Mouse (Mus musculus): ENCODE data around the gene Terb1. TPM values are rescaled to one million over a fixed set of nuclear protein-coding genes. Genes with fewer than 3 reads are reported as not detected.

Terb1 gene
- total RNA-seq (2021): not detected
- long read RNA-seq, experiment 1, partial matches to known transcripts: 0 of 8 reads
- long read RNA-seq, experiment 1, other reads (novel, unspliced or antisense): 8 of 8 reads
- long read RNA-seq, experiment 2, partial matches to known transcripts: 0 of 5 reads
- long read RNA-seq, experiment 2, other reads (novel, unspliced or antisense): 5 of 5 reads

DNA sequence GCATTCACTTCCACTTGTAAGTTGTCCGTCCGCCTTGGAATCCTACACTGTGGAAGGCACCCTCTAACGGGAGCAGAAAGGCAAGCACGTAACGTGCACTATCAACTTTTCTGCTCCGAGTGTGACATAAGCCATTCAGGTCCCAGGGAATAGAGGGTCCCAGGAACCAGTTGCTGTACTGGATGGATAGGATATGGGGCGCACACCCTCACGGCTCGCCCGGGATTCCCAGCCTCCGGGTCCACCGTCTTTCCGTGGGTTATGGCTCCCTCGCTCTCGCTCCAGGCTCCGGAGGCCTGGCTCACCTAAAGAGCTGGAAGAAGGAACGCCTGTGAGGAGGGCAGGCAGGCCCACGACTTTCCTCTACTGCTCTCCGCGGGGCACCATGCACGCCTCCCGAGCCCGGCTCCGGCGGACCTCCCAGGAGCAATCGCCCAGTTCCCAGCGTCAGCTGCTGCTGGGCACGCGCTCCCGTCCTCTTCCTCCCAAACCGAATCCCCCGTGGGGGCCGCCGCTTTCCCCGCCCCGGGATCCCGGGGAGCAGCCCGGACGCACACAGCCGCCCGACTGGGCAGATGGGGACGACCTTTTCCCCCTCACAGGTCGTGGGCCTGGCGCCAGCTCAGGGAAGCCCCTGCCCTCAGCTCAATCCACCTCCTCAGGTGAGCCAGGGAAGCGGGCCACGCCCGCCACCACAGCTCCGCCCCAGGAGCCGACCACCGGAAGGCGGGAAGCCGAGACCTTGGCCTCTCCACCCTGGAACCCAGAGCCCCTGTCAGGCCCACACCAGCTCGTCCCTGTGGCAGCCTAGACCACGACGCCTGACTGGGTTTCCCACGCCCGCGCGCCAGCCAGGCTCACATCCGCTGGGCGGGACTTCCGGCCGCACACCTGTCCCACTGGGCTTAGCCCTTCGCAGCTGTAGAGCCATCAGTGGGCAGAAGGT, at the start of gene Terb1:
Gene Terb1, minus strand, starts transcription at position 850 of the 946 bp plus-strand sequence.
- intact Hi-C loops (cut with DNase I): no loop called here
- DNase-seq: peak; percentile 7 to 14

DNA sequence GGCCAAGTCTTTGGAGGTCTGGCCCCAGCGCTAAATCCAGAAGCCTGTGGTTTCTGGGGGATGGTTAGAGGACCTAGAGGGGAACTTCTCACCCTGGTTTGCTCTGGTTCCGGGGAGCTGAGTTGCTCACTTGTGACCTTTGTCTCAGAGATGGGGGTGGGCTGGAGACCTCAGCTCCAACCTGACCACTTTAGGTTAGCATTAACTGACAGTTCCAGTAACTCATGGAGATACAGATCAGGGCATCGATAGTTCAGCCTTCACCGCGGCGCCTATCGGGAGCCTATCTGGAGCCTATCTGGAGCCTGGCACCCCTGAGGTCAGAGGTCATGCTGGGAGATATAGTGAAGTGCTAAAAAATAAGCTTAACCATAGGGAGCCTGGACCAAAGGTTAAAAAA, 47.5 kb upstream of the Terb1 start:
- intact Hi-C loops (cut with DNase I): no loop called here
- DNase-seq: no peak

DNA sequence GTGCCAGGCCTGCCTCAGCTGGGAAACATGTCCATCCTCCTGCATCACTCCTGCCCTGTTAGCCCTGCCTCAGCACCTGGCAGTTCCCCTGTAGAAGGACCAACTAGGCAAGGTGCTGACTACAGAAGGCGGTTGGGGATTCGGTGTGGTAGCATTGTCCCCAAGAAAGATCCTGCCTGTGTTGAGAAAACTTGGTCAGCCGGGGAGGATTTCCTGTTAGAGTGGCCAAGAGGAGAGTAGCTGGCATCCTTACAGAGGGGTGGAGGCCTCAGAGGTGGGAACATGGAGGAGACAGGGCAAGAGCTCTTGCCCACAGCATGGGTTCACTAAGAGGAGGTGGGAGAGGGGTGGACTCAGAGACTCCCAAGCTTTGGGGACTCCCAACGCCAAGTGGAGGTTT, 45.5 kb upstream of the Terb1 start:
- intact Hi-C loops (cut with DNase I): no loop called here
- no peak for DNase-seq

DNA sequence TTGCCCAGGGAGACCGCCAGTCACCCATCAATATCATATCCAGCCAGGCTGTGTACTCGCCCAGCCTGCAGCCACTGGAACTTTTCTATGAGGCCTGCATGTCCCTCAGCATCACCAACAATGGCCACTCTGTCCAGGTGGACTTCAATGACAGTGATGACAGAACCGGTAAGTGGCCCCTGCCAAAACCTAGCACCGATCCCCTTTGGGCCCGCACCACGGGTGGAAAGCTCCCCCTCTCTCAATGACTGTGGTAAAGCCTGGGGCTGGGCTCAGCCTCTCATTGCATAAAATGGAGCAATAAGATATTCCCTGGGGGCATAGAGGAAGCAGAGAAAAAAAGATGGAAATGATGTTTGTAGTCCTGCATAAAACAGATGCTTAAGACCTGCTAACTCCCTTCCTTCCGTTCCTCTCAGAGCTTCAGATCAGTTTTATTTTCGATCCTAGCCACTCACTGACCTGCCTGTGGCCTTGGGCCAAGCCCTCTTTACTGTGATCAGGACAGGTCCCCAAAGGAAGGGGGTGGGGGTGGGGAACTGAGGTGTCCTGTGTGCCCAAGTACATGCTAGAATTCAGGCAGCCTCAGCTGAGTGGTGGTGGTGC, 33.8 kb upstream of the Terb1 start:
- DNase-seq: no peak
- intact Hi-C loops (cut with DNase I): no loop called here

DNA sequence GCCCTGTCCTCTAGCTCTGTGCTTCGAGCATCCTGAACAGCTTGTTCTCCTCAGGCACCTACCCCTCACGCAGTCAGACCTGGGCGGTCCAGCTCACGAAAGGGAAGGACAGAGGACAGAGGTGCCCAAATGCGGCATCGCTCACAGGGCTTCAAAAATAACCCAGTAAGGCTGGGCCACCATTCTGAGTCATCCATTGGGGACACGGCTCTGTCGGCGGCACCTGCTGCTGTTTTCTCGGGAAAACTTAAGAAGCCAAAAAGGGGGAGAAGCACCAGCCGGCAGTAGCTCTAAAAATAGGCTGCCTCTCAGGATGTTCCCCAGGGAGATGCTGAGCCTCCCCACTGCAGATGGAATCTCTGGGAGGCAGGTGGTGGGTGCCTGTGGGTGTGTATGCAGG, 32.5 kb upstream of the Terb1 start:
- no peak for DNase-seq
- intact Hi-C loops (cut with DNase I): no loop called here

DNA sequence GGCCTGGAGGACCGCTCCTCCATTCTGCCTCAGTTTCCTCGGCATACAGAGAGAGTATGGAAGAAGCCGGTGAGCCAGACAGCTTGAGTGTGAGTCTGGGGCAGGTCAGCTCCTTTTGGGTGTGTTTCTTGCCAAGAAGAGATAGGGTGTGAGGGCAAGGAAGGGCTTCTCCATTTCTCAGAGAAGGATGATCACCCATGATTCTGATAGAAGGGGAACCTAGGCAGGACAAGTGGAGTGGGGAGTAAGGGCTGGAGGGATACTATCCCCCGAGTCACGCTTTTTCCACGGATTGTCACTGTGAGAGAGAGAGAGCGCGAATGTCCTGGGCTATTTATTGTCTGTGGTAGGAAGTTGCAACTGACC, 31.8 kb upstream of the Terb1 start:
- no peak for DNase-seq
- intact Hi-C loops (cut with DNase I): no loop called here

DNA sequence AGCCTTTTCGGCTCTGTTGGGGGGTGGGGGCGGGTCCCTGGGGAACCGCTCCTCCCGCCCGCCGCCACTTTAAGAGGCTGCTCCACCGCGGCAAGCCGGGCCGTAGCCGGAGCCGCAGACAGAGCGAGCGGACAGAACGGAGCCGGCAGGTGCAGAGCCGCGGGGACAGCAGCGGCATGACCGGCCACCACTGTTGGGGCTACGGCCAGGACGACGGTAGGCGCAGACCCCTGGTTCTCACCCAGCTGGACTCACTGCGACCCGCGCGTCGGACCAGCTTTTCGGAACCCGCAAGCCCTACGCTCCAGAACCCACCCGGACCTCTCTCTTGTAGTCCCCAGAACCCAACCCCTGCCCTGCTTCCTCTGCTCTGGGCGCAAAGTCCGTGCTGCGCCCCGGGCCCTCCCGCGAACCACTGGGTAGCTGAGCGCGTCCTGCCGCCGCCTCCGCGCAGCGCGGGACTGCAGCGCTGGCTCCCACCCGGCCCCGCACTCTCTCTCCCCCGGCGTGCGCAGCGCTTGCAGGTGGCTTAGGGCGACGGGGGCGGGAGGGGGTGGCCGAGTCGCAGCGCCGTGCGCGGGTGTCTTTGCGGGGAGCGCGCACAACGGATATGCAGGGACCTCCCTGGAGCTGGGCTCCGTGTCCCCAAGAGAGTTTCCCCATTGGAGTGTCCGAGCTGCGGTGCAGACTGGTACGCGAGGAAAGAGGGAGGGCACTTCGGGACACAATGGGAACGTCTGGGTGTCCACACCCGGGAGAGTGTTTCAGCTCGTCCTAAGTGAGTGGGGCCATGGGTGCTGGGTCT, 31.2 kb upstream of the Terb1 start:
- intact Hi-C loops (cut with DNase I): no loop called here
- no peak for DNase-seq

DNA sequence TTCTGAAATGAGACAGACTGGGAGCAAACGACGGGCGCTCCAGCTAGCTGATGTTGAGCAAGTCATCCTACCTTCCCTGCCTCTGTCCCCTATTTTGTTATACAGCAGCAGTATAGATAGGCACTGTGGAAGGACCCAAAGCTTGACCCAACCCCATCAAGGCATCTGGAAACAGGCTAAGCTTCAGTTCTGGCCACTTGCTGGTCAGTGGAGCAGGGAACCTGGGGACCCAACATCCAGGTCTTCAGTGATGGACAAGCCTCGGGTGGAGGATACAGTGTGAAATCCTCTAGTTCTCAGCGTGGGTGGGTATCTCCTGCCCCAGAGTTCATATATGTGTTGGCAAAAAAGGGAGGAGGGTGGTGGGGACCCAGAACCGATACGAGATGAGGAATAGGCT, 30.5 kb upstream of the Terb1 start:
- DNase-seq: no peak
- intact Hi-C loops (cut with DNase I): no loop called here

DNA sequence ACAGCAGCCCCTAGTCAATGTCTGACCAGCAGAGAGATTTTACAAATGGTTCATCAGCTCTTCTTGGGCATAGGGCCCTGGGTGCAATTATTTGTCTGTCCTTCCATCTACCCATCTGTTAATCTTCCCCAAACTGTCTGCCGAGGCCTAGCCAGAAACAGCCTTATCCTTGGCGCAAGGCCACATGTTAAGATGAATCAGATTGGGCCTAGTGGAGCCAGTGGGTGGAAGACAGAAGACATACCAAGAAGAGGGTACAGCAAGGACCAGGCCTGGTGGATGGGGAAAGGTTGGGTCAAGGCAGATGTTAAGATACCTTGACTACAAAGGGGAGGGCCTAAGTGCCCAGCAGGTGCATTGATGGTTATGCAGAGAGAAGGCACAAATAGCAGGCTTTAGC, 29.9 kb upstream of the Terb1 start:
- intact Hi-C loops (cut with DNase I): no loop called here
- DNase-seq: no peak

DNA sequence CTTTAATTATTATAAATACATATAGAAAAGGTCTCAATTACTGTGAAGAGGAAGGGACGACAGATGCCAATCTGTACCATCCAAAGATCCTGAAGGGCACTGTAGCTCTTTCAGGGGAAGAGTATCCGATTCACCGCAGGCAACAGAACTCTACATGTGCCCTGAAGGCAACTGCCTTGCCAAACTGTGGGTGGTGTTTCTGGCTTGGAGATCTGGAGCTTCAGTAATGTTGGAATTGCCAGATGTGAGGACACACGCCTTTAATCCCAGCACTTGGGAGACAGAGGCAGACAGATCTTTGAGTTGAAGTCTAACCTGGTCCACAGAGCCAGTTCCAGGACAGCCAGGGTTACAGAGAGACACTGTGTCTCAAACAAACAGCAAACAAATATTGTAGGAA, 29.2 kb upstream of the Terb1 start:
- no peak for DNase-seq

DNA sequence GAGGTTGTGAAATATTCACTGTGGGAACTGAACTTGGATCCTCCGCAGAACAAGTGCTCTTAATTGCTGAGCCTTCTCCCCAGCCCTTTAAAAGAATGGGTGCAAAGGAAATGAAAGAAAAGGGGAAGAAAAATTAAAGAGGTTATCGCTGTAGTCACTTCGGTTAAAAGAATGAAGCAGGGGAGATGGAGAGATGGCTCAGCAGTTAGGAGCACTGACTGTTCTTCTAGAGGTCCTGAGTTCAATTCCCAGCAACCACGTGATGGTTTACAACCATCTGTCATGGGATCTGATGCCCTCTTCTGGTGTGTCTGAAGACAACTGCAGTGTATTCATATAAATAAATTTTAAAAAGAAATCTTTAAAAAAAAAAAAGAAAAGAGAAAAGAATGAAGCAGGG, 26.3 kb upstream of the Terb1 start:
- intact Hi-C loops (cut with DNase I): no loop called here
- DNase-seq: no peak

More for the DNA sequence above, 29.2 kb upstream of the Terb1 start:
- intact Hi-C loops (cut with DNase I): no loop called here

DNA sequence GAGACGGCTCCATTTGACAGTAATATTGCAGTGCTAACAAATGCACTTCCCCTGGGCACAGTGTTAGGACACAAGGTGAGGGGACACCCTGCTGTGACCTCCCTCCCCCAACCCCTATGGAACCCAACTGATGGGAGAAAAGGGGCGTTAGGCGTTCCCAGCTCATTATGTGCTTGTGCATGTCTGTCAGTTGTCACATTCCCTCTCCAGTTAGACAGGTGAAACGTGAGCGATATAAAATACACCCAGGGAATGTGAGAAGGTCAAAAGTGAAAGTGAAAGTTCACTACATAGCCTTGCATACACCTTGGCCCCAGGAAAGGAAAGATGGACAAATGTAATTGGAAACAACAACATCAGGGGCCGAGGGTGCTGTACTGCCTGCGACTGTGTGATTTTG, 25.7 kb upstream of the Terb1 start:
- intact Hi-C loops (cut with DNase I): loop anchor here (2.0 kb wide), 1 partner anchor 31 kb away; no protein-coding TSS in a partner anchor
- no peak for DNase-seq

DNA sequence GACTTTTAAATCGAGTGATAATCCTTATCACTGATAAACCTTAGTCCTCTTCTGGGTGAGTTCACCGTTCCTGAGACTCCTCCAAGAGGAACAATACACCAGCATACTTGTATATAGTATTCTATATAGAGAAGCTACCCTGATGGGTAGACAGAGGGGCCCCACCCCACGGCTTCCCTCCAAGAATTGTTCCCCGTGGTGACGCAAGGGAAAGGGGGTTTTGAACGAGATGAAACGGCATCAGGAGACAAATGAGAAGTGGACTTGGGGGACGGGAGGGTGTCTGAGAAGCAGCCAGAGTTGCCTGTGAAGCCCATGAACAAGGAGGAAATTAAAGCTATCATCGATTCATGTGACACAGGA, 25.1 kb upstream of the Terb1 start:
- intact Hi-C loops (cut with DNase I): loop anchor here (2.0 kb wide), 1 partner anchor 32 kb away; no protein-coding TSS in a partner anchor
- DNase-seq: peak in 1 of 2 experiments; percentile 39

DNA sequence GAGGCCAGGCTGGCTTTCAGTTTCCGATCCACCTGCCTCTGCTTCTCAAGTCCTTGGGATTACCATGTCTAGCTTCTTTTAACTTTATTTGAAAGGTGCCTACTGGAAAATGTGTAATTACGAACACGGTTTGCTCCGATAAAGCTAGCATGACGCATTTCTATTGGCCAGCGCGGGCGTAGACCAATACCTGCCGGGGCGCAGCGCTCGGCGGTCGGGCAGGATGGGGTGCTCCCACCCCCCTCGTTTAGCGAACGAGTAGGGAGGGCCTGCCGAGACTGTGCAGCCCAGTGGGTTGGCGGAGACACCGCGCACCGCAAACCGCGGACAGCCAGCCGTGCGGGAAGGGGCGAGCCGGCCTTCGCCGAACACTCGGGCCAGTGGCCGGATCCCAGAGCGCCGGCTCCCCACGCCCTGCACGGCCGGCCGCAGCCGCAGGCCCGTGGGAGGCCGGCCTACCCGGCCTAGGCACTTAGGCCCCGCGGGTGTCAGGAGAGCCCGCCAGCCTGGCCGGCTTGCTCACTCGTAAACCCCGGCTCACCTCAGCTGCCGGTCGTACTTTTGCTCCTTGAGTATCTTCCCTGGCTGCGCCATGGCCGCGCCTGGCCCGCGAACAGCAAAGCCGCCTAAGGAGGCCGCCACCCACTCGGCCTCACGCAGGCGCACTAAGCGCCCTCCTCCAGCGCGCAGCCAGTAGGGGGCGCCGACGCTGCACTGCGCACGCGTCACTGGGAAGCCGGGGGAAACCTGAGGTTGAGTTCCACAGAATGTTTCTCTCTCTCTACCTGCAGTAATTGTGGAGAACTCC, 24.5 kb upstream of the Terb1 start, which contains the start of the genes Nae1 and Car7:
Gene Nae1, minus strand, starts transcription at position 667 of the 808 bp plus-strand sequence.
Gene Car7, plus strand, starts transcription at position 719 of the 808 bp plus-strand sequence.
- intact Hi-C loops (cut with DNase I): loop anchor here (2.0 kb wide), 1 partner anchor 33 kb away; no protein-coding TSS in a partner anchor
- peak; percentile 89 to 92 for DNase-seq

DNA sequence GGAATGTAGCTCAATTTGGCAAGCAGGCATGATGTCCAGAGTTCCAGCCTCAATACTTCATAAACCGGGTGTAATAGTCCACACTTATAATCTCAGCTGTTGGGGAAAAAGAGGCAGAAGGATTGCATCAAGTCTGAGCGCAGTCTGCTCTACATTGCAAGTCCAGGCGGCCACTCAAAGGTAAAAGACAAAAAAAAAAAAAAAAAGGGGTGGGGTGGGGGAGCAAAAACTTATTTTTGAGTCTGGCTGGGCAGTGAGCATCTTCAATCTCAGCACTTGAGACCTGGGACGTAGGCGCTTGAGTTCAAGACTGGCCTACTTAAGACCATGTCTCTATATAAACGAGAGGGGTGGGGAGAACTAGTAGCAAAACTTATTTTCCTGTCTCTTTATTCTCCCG, 23.8 kb upstream of the Terb1 start:
- no peak for DNase-seq
- intact Hi-C loops (cut with DNase I): no loop called here

DNA sequence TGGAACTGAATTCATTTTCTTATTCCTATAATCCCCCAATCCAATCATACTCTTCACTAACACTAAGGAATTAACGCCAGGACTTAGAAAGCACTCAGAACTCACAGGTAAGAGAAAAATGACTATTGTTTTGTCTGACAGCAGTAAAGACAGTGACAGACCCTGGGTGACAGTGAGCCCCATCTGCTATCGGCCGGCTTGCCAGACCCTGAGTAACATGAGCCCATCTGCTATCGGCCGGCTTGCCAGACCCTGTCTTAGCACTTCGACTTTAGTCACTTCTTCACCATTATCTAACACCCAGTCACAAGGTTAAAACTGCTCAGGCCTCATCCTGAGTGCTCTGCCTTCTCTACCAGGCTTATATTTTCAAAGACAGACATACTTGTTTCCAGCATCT, 20.0 kb upstream of the Terb1 start:
- DNase-seq: no peak

DNA sequence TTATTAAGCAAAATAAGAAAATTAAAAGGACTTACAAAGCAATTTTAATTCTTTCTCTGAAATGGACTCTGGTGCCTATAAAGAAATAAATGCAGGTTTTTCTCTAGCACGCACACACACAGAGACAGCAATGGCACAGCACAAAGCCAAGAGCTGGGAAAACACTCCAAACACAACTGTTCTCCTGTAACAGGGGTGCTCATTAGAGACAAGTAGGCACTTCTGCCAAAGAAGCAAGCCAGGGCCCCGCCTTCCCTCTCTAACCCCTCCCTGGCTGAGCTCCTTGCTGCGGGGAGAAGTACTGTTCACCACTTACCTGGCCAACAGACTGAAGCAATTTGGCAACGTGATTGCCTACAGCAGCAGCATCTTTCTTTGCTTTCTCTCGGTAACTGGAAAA, 8.2 kb upstream of the Terb1 start:
- intact Hi-C loops (cut with DNase I): no loop called here
- DNase-seq: no peak

More for the DNA sequence above, 20.0 kb upstream of the Terb1 start:
- intact Hi-C loops (cut with DNase I): no loop called here

DNA sequence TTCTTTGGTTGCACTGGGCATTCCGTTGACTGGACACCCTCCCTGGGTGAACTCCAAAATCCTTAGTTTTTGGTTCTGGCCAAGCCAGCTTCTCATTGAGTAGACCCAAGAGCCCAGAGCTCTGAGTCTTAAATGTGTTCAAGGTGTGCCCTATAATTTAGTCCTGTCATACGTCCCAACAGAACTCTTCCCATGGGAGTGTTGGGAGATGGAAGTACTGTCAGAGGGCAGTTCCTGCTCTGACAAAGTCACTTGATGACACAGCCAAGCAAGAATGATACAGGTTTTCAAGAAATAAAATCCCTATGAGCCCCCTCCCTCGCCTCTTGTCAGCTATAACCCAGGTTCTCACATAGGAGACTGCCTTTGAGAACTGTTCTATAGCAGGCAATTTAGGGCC, 424 bp upstream of the Terb1 start:
- no peak for DNase-seq
- intact Hi-C loops (cut with DNase I): no loop called here

DNA sequence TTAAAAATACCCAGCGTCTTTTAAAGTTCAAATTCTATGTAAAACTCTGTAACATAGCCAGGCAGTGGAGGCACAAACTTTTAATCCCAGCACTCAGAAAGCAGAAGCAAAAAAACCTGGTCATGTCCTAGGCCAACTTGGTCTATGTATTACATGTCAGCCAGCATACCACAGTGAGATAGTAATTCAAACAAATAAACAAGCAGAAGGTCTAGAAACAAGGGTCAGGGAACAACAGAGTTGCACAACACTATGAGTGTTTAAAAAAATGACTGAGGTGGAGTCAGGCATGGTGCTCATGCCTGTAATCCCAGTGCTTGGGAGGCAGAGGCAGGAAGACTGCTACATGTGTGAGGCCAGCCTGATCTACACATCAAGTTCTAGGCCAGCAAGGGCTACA, 30.6 kb downstream of the Terb1 start:
- DNase-seq: no peak
- intact Hi-C loops (cut with DNase I): no loop called here

DNA sequence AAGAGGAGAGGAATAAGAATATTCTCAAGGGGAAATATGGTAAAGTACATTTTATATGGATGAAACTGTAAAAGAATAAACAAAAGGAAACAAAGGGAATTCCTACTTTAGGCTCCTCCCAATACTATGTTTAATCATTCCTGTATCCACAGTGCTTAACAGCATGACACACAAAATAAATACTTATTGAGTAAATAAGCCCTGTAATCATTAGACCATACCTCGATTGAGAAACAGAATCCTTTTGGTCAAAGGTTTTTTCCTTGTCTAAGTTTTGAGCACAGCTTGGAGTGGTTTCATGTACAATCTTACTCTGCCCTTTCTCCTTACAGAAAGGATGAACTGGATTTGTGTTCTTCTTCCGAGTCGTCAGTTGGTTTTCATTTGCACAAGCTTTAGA, 37.2 kb downstream of the Terb1 start:
- intact Hi-C loops (cut with DNase I): no loop called here
- DNase-seq: no peak
